Mouse (Mus musculus): Measurements from ENCODE around the gene Rfx3.

GRCm38 (mm10) chr19:27847055-27847454 is 163.9 kb downstream of the Rfx3 start:
- TF ChIP-seq CTCF (IDR thresholded peaks at IDR 0.05; ENCODE audit: control insufficient read depth, insufficient read depth, insufficient replicate concordance, low read depth, low read length) (no peak), POLR2A (IDR thresholded peaks at IDR 0.05; ENCODE audit: control insufficient read depth, low read depth, low read length) (no peak)
